Mouse (Mus musculus) gastrocnemius, postnatal 10 days (tissue): ENCODE data around the gene Auh. TPM values are rescaled to one million over a fixed set of nuclear protein-coding genes. Genes with fewer than 3 reads are reported as not detected.

Experiments
- DNase-seq: peaks from one replicate; pipeline ENCODE4 v3.0.0; 2021; ENCODE audit warnings: mixed read lengths
- total RNA-seq, 2 experiments: library from RNA; stranded (reverse); gene quantifications; 2 replicates each; pipeline ENCODE4 v1.2.3; 2021

The Auh gene
- total RNA-seq, 2 experiments from 2014 or later = 47.7 to 50.8 TPM

GRCm38 (mm10) chr13:52834591-52834990 lies 94.9 kb downstream of the Auh start:
- no peak for DNase-seq

- DNase-seq = no peak
Measured at GRCm38 (mm10) chr13:52833748-52834147, 95.7 kb downstream of the Auh start.

GRCm38 (mm10) chr13:52833220-52833619 lies 96.3 kb downstream of the Auh start:
- DNase-seq = no peak

GRCm38 (mm10) chr13:52832481-52833170 lies 96.9 kb downstream of the Auh start:
- DNase-seq = no peak

- DNase-seq = no peak
Measured at GRCm38 (mm10) chr13:52831037-52831757, 98.3 kb downstream of the Auh start.

GRCm38 (mm10) chr13:52828946-52829523 lies 100.4 kb downstream of the Auh start:
- no peak for DNase-seq

GRCm38 (mm10) chr13:52828217-52828616 lies 101.3 kb downstream of the Auh start:
- DNase-seq = no peak

GRCm38 (mm10) chr13:52826666-52827065 lies 102.8 kb downstream of the Auh start:
- DNase-seq = no peak

GRCm38 (mm10) chr13:52824754-52825153 lies 104.7 kb downstream of the Auh start:
- DNase-seq = no peak

- DNase-seq = no peak
Measured at GRCm38 (mm10) chr13:52822165-52823149, 107.0 kb downstream of the Auh start.

GRCm38 (mm10) chr13:52821571-52821970 lies 107.9 kb downstream of the Auh start:
- no peak for DNase-seq

- DNase-seq = no peak
Measured at GRCm38 (mm10) chr13:52819901-52820300, 109.6 kb downstream of the Auh start.

- DNase-seq = peak; percentile 36
Measured at GRCm38 (mm10) chr13:52818760-52819159, 110.7 kb downstream of the Auh start.

- peak; percentile 44 for DNase-seq
Measured at GRCm38 (mm10) chr13:52817991-52818491, 111.4 kb downstream of the Auh start.

GRCm38 (mm10) chr13:52813750-52814149 lies 115.7 kb downstream of the Auh start:
- no peak for DNase-seq

GRCm38 (mm10) chr13:52812549-52813515 lies 116.6 kb downstream of the Auh start:
- no peak for DNase-seq

- no peak for DNase-seq
Measured at GRCm38 (mm10) chr13:52807722-52808121, 121.8 kb downstream of the Auh start.

GRCm38 (mm10) chr13:52806029-52806428 lies 123.5 kb downstream of the Auh start:
- no peak for DNase-seq

- no peak for DNase-seq
Measured at GRCm38 (mm10) chr13:52805581-52805980, 123.9 kb downstream of the Auh start.

GRCm38 (mm10) chr13:52802482-52802881 lies 127.0 kb downstream of the Auh start:
- DNase-seq = no peak
